Mouse (Mus musculus): ENCODE measurements around the gene Pced1b. TPM values are rescaled to one million over a fixed set of nuclear protein-coding genes. Genes with fewer than 3 reads are reported as not detected.

The Pced1b gene
- total and polyA plus RNA-seq, 3 experiments: 6.6 to 41.1 (median 8.8) TPM

DNA sequence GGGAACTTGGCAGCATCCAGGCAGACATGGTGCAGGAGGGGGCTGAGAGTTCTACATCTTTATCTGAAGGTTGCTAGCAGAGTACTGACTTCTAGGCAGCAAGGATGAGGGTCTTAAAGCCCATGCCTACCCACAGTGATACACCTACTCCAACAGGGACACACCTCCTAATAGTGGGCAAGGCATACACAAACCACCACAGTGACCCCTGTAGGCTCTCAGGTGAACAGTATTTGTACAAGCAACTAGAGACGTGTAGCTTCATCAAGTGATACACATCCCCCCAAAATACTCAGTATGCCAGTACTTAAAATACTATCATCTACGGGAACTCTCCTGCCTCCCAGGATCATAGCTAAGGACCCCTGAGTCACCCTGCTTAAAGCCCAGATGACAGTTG, 164.2 kb downstream of the Pced1b start:
- no peak for ATAC-seq (ENCODE audit: extremely low read depth, insufficient number of reproducible peaks, low FRiP score, poor library complexity, severe bottlenecking)
- TF ChIP-seq TAL1 (conservative IDR thresholded peaks at IDR 0.05; ENCODE audit: low read depth, low read length): no peak
- TF ChIP-seq CTCF (IDR thresholded peaks at IDR 0.05; ENCODE audit: low read depth, low read length): no peak
- no peak for TF ChIP-seq GATA1 (IDR thresholded peaks at IDR 0.05; ENCODE audit: borderline replicate concordance, low read length)
- no peak for TF ChIP-seq GATA2 (IDR thresholded peaks at IDR 0.05; ENCODE audit: borderline replicate concordance, low read depth, low read length)
- TF ChIP-seq POLR2AphosphoS5 (IDR thresholded peaks at IDR 0.05; ENCODE audit: insufficient replicate concordance, low read depth, low read length): no peak
- Histone ChIP-seq H3K4me1 (ENCODE audit: insufficient read depth, low read depth, low read length) (no peaks in the 10 kb centered on the region), H3K36me3 (replicated peaks) (no peaks in the 10 kb centered on the region), H3K9me3 (replicated peaks) (peaks cover 3% of the 10 kb centered on the region; the same call in 1 of the 2 replicates), H3K4me3 (ENCODE audit: low read depth, low read length) (no peak overlapping the region), H3K27me3 (ENCODE audit: insufficient read depth, low read length) (no peaks in the 10 kb centered on the region)
- DNase-seq (ENCODE audit: low spot score): no peak

DNA sequence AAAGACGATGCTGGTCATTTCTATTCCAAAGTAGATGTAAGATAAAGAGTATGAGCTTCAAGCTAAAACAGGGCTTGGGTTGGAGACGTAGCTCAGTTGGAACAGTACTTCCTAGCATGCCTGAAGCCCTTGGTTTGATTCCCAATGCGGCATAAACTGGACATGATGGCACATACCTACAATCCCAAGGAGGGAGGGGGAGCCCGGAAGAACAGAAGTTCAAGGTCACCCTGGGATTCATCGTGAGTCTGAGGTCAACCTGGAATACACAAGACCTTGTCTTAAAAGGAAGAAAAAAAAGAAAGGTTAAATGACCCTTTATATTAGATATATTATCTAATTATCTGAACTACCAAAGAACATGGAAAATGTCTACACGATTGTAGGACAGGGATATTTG, 164.8 kb downstream of the Pced1b start:
- ATAC-seq (ENCODE audit: extremely low read depth, insufficient number of reproducible peaks, low FRiP score, poor library complexity, severe bottlenecking) (no peak), DNase-seq (ENCODE audit: low spot score) (no peak)
- H3K9me3 ChIP-seq (replicated peaks): peaks cover 3% of the 10 kb centered on the region; the same call in 1 of the 2 replicates
- no peaks in the 10 kb centered on the region for H3K4me1 ChIP-seq (ENCODE audit: insufficient read depth, low read depth, low read length)
- no peaks in the 10 kb centered on the region for H3K27me3 ChIP-seq (ENCODE audit: insufficient read depth, low read length)
- TF ChIP-seq GATA2 (IDR thresholded peaks at IDR 0.05; ENCODE audit: borderline replicate concordance, low read depth, low read length) (no peak), GATA1 (IDR thresholded peaks at IDR 0.05; ENCODE audit: borderline replicate concordance, low read length) (no peak), CTCF (IDR thresholded peaks at IDR 0.05; ENCODE audit: low read depth, low read length) (no peak), POLR2AphosphoS5 (IDR thresholded peaks at IDR 0.05; ENCODE audit: insufficient replicate concordance, low read depth, low read length) (no peak), TAL1 (conservative IDR thresholded peaks at IDR 0.05; ENCODE audit: low read depth, low read length) (no peak)
- no peaks in the 10 kb centered on the region for H3K36me3 ChIP-seq (replicated peaks)
- H3K4me3 ChIP-seq (ENCODE audit: low read depth, low read length): no peak overlapping the region

DNA sequence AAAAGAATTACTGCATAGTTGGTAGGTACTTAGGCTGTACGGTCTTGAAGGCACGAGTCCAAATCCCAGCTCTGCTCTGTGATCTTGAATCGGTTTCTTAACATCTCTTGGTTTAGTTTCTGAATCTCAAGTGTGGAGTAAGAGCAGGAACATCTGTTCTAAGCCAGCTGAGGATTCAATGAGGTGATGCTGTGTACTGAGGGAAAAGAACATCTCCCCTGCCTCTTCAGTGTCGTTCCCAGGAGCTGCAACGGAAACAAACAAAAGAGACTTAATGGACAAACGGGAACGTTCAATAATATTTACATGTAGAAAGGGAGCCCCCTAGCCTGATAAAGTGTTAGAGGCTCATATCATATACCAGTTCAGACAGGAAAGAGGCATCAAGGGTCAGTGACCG, 165.4 kb downstream of the Pced1b start:
- peaks cover 3% of the 10 kb centered on the region; the same call in 1 of the 2 replicates for H3K9me3 ChIP-seq (replicated peaks)
- TF ChIP-seq GATA1 (IDR thresholded peaks at IDR 0.05; ENCODE audit: borderline replicate concordance, low read length) (no peak), POLR2AphosphoS5 (IDR thresholded peaks at IDR 0.05; ENCODE audit: insufficient replicate concordance, low read depth, low read length) (no peak), GATA2 (IDR thresholded peaks at IDR 0.05; ENCODE audit: borderline replicate concordance, low read depth, low read length) (no peak), CTCF (IDR thresholded peaks at IDR 0.05; ENCODE audit: low read depth, low read length) (no peak), TAL1 (conservative IDR thresholded peaks at IDR 0.05; ENCODE audit: low read depth, low read length) (no peak)
- ATAC-seq (ENCODE audit: extremely low read depth, insufficient number of reproducible peaks, low FRiP score, poor library complexity, severe bottlenecking) (no peak), DNase-seq (ENCODE audit: low spot score) (no peak)
- no peaks in the 10 kb centered on the region for H3K36me3 ChIP-seq (replicated peaks)
- no peaks in the 10 kb centered on the region for H3K27me3 ChIP-seq (ENCODE audit: insufficient read depth, low read length)
- H3K4me1 ChIP-seq (ENCODE audit: insufficient read depth, low read depth, low read length): no peaks in the 10 kb centered on the region
- H3K4me3 ChIP-seq (ENCODE audit: low read depth, low read length): no peak overlapping the region

DNA sequence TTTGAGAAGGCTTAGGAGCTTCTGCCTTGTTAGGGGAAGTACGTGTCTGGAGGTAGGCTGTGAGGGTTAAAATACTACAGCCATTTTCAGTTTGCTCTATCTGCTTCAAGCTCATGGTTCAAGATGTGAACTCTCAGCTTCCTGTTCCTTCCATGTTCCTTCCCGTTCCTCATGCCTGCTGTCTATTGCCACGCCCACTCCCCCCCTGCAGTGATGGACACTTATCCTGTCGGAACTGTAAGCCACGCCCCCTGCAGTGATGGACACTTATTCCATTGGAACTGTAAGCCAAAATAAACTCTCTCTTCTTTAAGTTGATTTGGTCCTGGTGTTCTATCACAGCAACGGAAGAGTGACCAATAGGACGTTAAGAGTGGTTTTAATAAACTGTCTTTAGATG, 166.0 kb downstream of the Pced1b start:
- Histone ChIP-seq H3K9me3 (replicated peaks) (peaks cover 3% of the 10 kb centered on the region; the same call in 1 of the 2 replicates), H3K4me1 (ENCODE audit: insufficient read depth, low read depth, low read length) (no peaks in the 10 kb centered on the region), H3K4me3 (ENCODE audit: low read depth, low read length) (no peak overlapping the region), H3K27me3 (ENCODE audit: insufficient read depth, low read length) (no peaks in the 10 kb centered on the region), H3K36me3 (replicated peaks) (no peaks in the 10 kb centered on the region)
- no peak for ATAC-seq (ENCODE audit: extremely low read depth, insufficient number of reproducible peaks, low FRiP score, poor library complexity, severe bottlenecking)
- DNase-seq (ENCODE audit: low spot score): no peak
- TF ChIP-seq POLR2AphosphoS5 (IDR thresholded peaks at IDR 0.05; ENCODE audit: insufficient replicate concordance, low read depth, low read length) (no peak), GATA2 (IDR thresholded peaks at IDR 0.05; ENCODE audit: borderline replicate concordance, low read depth, low read length) (no peak), CTCF (IDR thresholded peaks at IDR 0.05; ENCODE audit: low read depth, low read length) (no peak), GATA1 (IDR thresholded peaks at IDR 0.05; ENCODE audit: borderline replicate concordance, low read length) (no peak), TAL1 (conservative IDR thresholded peaks at IDR 0.05; ENCODE audit: low read depth, low read length) (no peak)

DNA sequence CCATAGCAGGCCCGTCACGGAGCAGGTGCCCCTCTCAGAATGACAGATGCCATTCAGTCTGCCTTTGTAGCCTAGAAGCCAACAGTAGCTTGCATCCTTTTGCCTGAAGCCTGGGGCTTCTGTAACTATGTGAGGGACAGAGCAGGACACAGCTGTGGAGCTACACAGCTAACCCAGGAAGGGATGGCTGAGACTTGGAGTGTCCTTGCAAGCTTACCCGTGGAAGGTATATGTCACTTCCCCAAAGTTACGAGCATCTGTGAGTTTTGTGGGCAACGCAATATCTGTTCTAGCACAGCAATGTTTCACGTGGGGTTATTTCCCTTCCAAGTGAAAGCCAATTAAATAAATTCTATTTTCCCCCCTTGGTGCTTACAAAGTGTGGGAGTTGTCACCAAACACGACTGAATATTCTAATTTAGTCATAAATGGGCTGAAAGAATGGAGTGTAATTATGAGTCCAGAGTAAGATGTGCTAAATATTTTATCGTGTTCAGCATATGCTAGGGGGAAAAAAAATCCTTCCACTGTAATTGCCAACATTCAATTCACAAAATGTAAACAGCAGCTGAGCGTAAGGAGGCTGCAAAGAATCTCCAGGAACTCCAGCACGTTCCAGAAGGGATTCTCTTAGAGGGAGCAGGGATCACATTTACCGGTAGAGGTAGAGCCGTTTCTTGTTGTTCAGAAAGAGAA, 168.0 kb downstream of the Pced1b start:
- Histone ChIP-seq H3K9me3 (replicated peaks) (peaks cover 3% of the 10 kb centered on the region; the same call in 1 of the 2 replicates), H3K27me3 (ENCODE audit: insufficient read depth, low read length) (no peaks in the 10 kb centered on the region), H3K4me3 (ENCODE audit: low read depth, low read length) (no peak overlapping the region), H3K4me1 (ENCODE audit: insufficient read depth, low read depth, low read length) (no peaks in the 10 kb centered on the region), H3K36me3 (replicated peaks) (no peaks in the 10 kb centered on the region)
- TF ChIP-seq GATA1 (IDR thresholded peaks at IDR 0.05; ENCODE audit: borderline replicate concordance, low read length) (no peak), GATA2 (IDR thresholded peaks at IDR 0.05; ENCODE audit: borderline replicate concordance, low read depth, low read length) (no peak), POLR2AphosphoS5 (IDR thresholded peaks at IDR 0.05; ENCODE audit: insufficient replicate concordance, low read depth, low read length) (no peak), TAL1 (conservative IDR thresholded peaks at IDR 0.05; ENCODE audit: low read depth, low read length) (no peak), CTCF (IDR thresholded peaks at IDR 0.05; ENCODE audit: low read depth, low read length) (no peak)
- ATAC-seq (ENCODE audit: extremely low read depth, insufficient number of reproducible peaks, low FRiP score, poor library complexity, severe bottlenecking) (no peak), DNase-seq (ENCODE audit: low spot score) (no peak)

DNA sequence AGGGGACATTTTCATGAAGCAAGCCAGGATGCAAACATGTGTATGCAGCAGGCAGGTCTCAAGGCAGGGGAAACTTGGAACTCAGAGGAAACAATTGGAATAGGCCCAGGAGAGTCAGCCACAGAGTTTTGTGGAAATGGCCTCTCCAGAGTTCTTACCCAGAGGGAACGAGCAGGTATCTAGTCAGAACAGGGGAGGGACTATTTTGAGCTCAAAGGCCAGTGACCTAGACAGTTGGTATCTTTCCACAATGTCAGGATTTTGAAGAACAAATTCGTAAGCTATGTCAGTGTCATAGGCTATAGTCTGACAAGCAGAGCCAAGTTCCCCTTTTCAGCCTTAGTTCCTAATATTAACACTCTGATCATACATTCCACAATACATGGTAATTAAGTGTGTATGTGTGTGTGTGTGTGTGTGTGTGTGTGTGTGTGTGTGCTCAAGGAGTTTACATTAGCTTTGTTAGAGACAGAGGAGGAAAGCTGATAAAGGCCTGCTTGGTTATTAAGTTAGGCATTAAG, 168.6 kb downstream of the Pced1b start:
- no peaks in the 10 kb centered on the region for H3K27me3 ChIP-seq (ENCODE audit: insufficient read depth, low read length)
- no peaks in the 10 kb centered on the region for H3K4me1 ChIP-seq (ENCODE audit: insufficient read depth, low read depth, low read length)
- H3K9me3 ChIP-seq (replicated peaks): peaks cover 3% of the 10 kb centered on the region; the same call in 1 of the 2 replicates
- no peaks in the 10 kb centered on the region for H3K36me3 ChIP-seq (replicated peaks)
- H3K4me3 ChIP-seq (ENCODE audit: low read depth, low read length): no peak overlapping the region
- no peak for DNase-seq (ENCODE audit: low spot score)
- no peak for TF ChIP-seq GATA2 (IDR thresholded peaks at IDR 0.05; ENCODE audit: borderline replicate concordance, low read depth, low read length)
- no peak for TF ChIP-seq CTCF (IDR thresholded peaks at IDR 0.05; ENCODE audit: low read depth, low read length)
- no peak for TF ChIP-seq POLR2AphosphoS5 (IDR thresholded peaks at IDR 0.05; ENCODE audit: insufficient replicate concordance, low read depth, low read length)
- no peak for TF ChIP-seq GATA1 (IDR thresholded peaks at IDR 0.05; ENCODE audit: borderline replicate concordance, low read length)
- ATAC-seq (ENCODE audit: extremely low read depth, insufficient number of reproducible peaks, low FRiP score, poor library complexity, severe bottlenecking): no peak

Measured in G1E (cell line).